Mouse (Mus musculus) liver, adult 2 months (tissue): ENCODE measurements around the gene Fgfr2. TPM values are rescaled to one million over a fixed set of nuclear protein-coding genes. Genes with fewer than 3 reads are reported as not detected.

Experiments
- DNase-seq: peaks from one replicate; pipeline ENCODE4 v3.0.0-alpha.2; 2011; ENCODE audit warnings: low read depth, low spot score; ENCODE audit errors: extremely low read depth
- H3K27ac ChIP-seq: fragments of 200-500 bp; replicated peaks from 2 replicates; pipeline ENCODE4 v1.5.1; 2012; ENCODE audit warnings: low read depth, mild to moderate bottlenecking, control low read depth, inconsistent platforms, low read length; ENCODE audit not compliant: insufficient read depth
- H3K27me3 ChIP-seq: fragments of 200-500 bp; 2 replicates; pipeline ENCODE4 v1.6.1; 2012; ENCODE audit warnings: mild to moderate bottlenecking, moderate library complexity, low read length, inconsistent platforms; ENCODE audit not compliant: control insufficient read depth, insufficient read depth
- H3K36me3 ChIP-seq: fragments of 200-500 bp; 2 replicates; pipeline ENCODE4 v1.6.1; 2012; ENCODE audit warnings: low read length, inconsistent platforms; ENCODE audit not compliant: control insufficient read depth, insufficient read depth
- H3K4me1 ChIP-seq: fragments of 200-500 bp; 2 replicates; pipeline ENCODE4 v1.6.1; 2011; ENCODE audit warnings: low read length; ENCODE audit not compliant: control insufficient read depth, insufficient read depth
- H3K4me3 ChIP-seq: fragments of 200-500 bp; 2 replicates; pipeline ENCODE4 v1.5.1; 2011; ENCODE audit warnings: low read depth, mild to moderate bottlenecking, control low read depth, low read length, moderate library complexity; ENCODE audit not compliant: insufficient read depth
- H3K79me2 ChIP-seq: fragments of 200-500 bp; 2 replicates; pipeline ENCODE4 v1.6.1; 2012; ENCODE audit warnings: inconsistent platforms, mild to moderate bottlenecking, low read length, moderate library complexity; ENCODE audit not compliant: control insufficient read depth, insufficient read depth
- H3K9ac ChIP-seq: fragments of 200-500 bp; 2 replicates; pipeline ENCODE4 v1.6.1; 2012; ENCODE audit warnings: low read depth, mild to moderate bottlenecking, control low read depth, inconsistent platforms, low read length
- CTCF ChIP-seq: fragments of 200-500 bp; IDR thresholded peaks from 2 replicates; pipeline ENCODE4 v1.5.1; 2011; ENCODE audit warnings: low read depth, low read length, control low read depth
- POLR2A ChIP-seq: fragments of 200-500 bp; IDR thresholded peaks from 2 replicates; pipeline ENCODE4 v1.6.1; 2011; ENCODE audit warnings: low read length, control low read depth; ENCODE audit not compliant: insufficient read depth; ENCODE audit errors: extremely low read depth
- WGBS: fragments of 180-500 bp; shearing (Covaris S2); methylation state at CpG from one replicate; pipeline ENCODE4 v1.1.7; 2018; 5-methylcytosine and 5-hydroxymethylcytosine counted together
- polyA plus RNA-seq: library from polyadenylated mRNA; depleted of rRNA; stranded (reverse); fragments of >200 nt; gene quantifications from 2 replicates; pipeline ENCODE4 v1.2.3, GENCODE M21; 2012
- total RNA-seq: library from RNA; depleted of rRNA; stranded (reverse); fragments of >200 nt; gene quantifications from 2 replicates; pipeline ENCODE4 v1.2.3, GENCODE M21; 2014

Gene Fgfr2
- total and polyA plus RNA-seq, 2 experiments: 16.7 to 35.2 TPM

- no peak for DNase-seq
- H3K9ac ChIP-seq: no peak overlapping the region
- no peaks in the 10 kb centered on the region for H3K79me2 ChIP-seq
- no peak for TF ChIP-seq POLR2A
- TF ChIP-seq CTCF: no peak
- no peaks in the 10 kb centered on the region for H3K27me3 ChIP-seq
- H3K27ac ChIP-seq: no peak overlapping the region
- H3K36me3 ChIP-seq: no peaks in the 10 kb centered on the region
- no peak overlapping the region for H3K4me3 ChIP-seq
- H3K4me1 ChIP-seq: no peaks in the 10 kb centered on the region
- 81% methylated on average over 8 of the region's 8 CpGs for WGBS
These were observed 16.7 kb upstream of the Fgfr2 start for GRCm38 (mm10) chr7:133139689-133140336.

DNA sequence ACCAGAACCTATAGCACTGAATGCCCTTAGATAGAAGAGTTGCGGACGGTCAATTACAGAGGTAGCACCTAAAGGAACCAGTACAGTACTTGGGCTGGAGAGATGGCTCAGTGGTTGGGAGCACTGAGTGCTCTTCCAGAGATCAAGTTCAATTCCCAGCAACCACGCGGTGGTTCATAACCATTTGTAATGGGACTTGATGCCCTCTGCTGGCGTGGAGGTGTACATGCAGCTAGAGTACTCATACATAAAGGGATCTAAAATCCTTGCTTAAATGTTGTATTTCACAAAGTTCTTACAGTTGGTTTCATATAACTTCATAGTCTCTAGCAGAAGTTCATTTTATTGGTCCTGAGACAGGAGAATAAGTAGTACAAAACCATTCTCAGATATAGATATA is 10.4 kb upstream of the Fgfr2 start:
- TF ChIP-seq POLR2A (no peak), CTCF (peak; percentile 21; the same call in 1 of the 2 replicates)
- DNase-seq: no peak
- H3K79me2 ChIP-seq: no peaks in the 10 kb centered on the region
- H3K4me3 ChIP-seq: no peak overlapping the region
- H3K36me3 ChIP-seq: no peaks in the 10 kb centered on the region
- H3K4me1 ChIP-seq: no peaks in the 10 kb centered on the region
- H3K9ac ChIP-seq: no peak overlapping the region
- H3K27me3 ChIP-seq: no peaks in the 10 kb centered on the region; the same call in 1 of the 2 replicates
- no peak overlapping the region for H3K27ac ChIP-seq
- WGBS: 77% methylated on average over 5 of the region's 5 CpGs

- no peaks in the 10 kb centered on the region; the same call in 1 of the 2 replicates for H3K27me3 ChIP-seq
- no peaks in the 10 kb centered on the region for H3K36me3 ChIP-seq
- DNase-seq: no peak
- H3K27ac ChIP-seq: no peak overlapping the region
- 97% methylated on average over 5 of the region's 5 CpGs for WGBS
- no peak for TF ChIP-seq POLR2A
- TF ChIP-seq CTCF: no peak
- H3K79me2 ChIP-seq: no peaks in the 10 kb centered on the region
- H3K9ac ChIP-seq: no peak overlapping the region
- no peak overlapping the region for H3K4me3 ChIP-seq
- no peaks in the 10 kb centered on the region for H3K4me1 ChIP-seq
These were observed 9.6 kb upstream of the Fgfr2 start for GRCm38 (mm10) chr7:133132702-133133101.

GRCm38 (mm10) chr7:133124701-133125485 is 1.7 kb upstream of the Fgfr2 start:
- H3K4me3 ChIP-seq: peak overlapping the region; percentile 68
- TF ChIP-seq POLR2A (no peak), CTCF (no peak)
- H3K27ac ChIP-seq: peak overlapping the region; percentile 18; the same call in 1 of the 2 replicates
- H3K9ac ChIP-seq: peak overlapping the region; percentile 64
- no peak for DNase-seq
- H3K27me3 ChIP-seq: peaks cover 13% of the 10 kb centered on the region
- no peaks in the 10 kb centered on the region for H3K36me3 ChIP-seq
- H3K4me1 ChIP-seq: 0 out of 2 replicates have a peak, but pooled peaks cover 5% of the 10 kb centered on the region
- H3K79me2 ChIP-seq: no peaks in the 10 kb centered on the region; the same call in 1 of the 2 replicates
- WGBS: 20% methylated on average over 34 of the region's 34 CpGs

- peak within 1 kb of the TSS; percentile 81 for H3K27ac ChIP-seq
- no peaks in the 10 kb centered on the region for H3K36me3 ChIP-seq
- H3K27me3 ChIP-seq: peaks cover 13% of the 10 kb centered on the region
- H3K9ac ChIP-seq: peak within 1 kb of the TSS; percentile 85
- DNase-seq: no peak
- 2% methylated on average over 59 of the region's 59 CpGs for WGBS
- peak within 1 kb of the TSS; percentile 79 for H3K4me3 ChIP-seq
- TF ChIP-seq POLR2A: no peak
- peak; percentile 28; the same call in 1 of the 2 replicates for TF ChIP-seq CTCF
- H3K79me2 ChIP-seq: no peaks in the 10 kb centered on the region; the same call in 1 of the 2 replicates
- peaks cover 7% of the 10 kb centered on the region; the same call in 1 of the 2 replicates for H3K4me1 ChIP-seq
These were observed 1.0 kb upstream of the Fgfr2 start, which contains the start of gene Ctbp2 for GRCm38 (mm10) chr7:133123999-133124700. Ctbp2 (minus strand) TSS chr7:133124354.
